ENCODE assay signal across 8 mouse cellular contexts in genomic region chr2:155512479-155512878, GRCm38 (mm10). TPM values are rescaled to one million over a fixed set of nuclear protein-coding genes. Genes with fewer than 3 reads are reported as not detected.
A peak's percentile ranks its signal among the peaks of the same experiment; 100 is the strongest.
DNase-seq lines count a peak whose midpoint lies in the region; ATAC-seq and TF ChIP-seq lines count a peak whose summit lies in the region.

No protein-coding gene starts in this region.

- H3K27ac ChIP-seq in kidney, adult 2 months (ENCODE audit: insufficient read depth, low read depth, low read length) = no peak overlapping the region
- H3K27ac ChIP-seq in midbrain, embryonic 13.5 days = no peak overlapping the region
- no peak overlapping the region for H3K27ac ChIP-seq in stomach, postnatal 0 days (replicated peaks)

- H3K4me2 ChIP-seq in midbrain, embryonic 13.5 days (replicated peaks) = peak overlapping the region; percentile 78
- no peak overlapping the region for H3K4me2 ChIP-seq in stomach, postnatal 0 days (replicated peaks; ENCODE audit: low read depth)

- no peaks in the 10 kb centered on the region for H3K27me3 ChIP-seq in kidney, adult 2 months (replicated peaks; ENCODE audit: control insufficient read depth, insufficient read depth, low read length)
- no peaks in the 10 kb centered on the region for H3K27me3 ChIP-seq in midbrain, embryonic 13.5 days
- H3K27me3 ChIP-seq in stomach, postnatal 0 days (ENCODE audit: control insufficient read depth, insufficient read depth, low read length) = no peaks in the 10 kb centered on the region

- H3K4me1 ChIP-seq in kidney, adult 2 months (ENCODE audit: control insufficient read depth, insufficient read depth, low read length) = no peaks in the 10 kb centered on the region
- peaks cover 43% of the 10 kb centered on the region for H3K4me1 ChIP-seq in midbrain, embryonic 13.5 days (replicated peaks)
- H3K4me1 ChIP-seq in stomach, postnatal 0 days (replicated peaks; ENCODE audit: control insufficient read depth, insufficient read depth) = no peaks in the 10 kb centered on the region

- TF ChIP-seq CTCF in kidney, adult 2 months (conservative IDR thresholded peaks at IDR 0.05; ENCODE audit: insufficient read depth, insufficient read length, low read depth, low read length) = peak; percentile 90
- TF ChIP-seq CTCF in stomach, postnatal 0 days (IDR thresholded peaks at IDR 0.05; ENCODE audit: low read depth) = peak; percentile 85

- H3K36me3 ChIP-seq in kidney, adult 2 months (ENCODE audit: control insufficient read depth, insufficient read depth, low read length) = no peaks in the 10 kb centered on the region
- H3K36me3 ChIP-seq in midbrain, embryonic 13.5 days = peaks cover 13% of the 10 kb centered on the region
- no peaks in the 10 kb centered on the region for H3K36me3 ChIP-seq in stomach, postnatal 0 days (ENCODE audit: control insufficient read depth, insufficient read depth, low read length)

- ATAC-seq in erythroblast, adult 5-6 weeks (replicated peaks; ENCODE audit: low FRiP score, poor library complexity, severe bottlenecking) = 0 out of 2 replicates have a peak, but pooled peaks have one; percentile 39
- no peak for ATAC-seq in midbrain, embryonic 13.5 days
- ATAC-seq in stomach, postnatal 0 days (ENCODE audit: low FRiP score, low TSS enrichment) = peak; percentile 33; the same call in 1 of the 2 replicates

- H3K9me3 ChIP-seq in midbrain, embryonic 13.5 days = no peaks in the 10 kb centered on the region
- H3K9me3 ChIP-seq in stomach, postnatal 0 days (ENCODE audit: control insufficient read depth, low read length) = no peaks in the 10 kb centered on the region

- 57% methylated on average over 4 of the region's 4 CpGs for WGBS in kidney, adult 2 months
- 63% methylated on average over 4 of the region's 4 CpGs for WGBS in midbrain, embryonic 13.5 days
- WGBS in stomach, postnatal 0 days = 69% methylated on average over 4 of the region's 4 CpGs

- no peak for TF ChIP-seq EP300 in stomach, postnatal 0 days (optimal IDR thresholded peaks at IDR 0.05)

- DNase-seq in gastrocnemius, adult 18-20 months (ENCODE audit: low spot score) = peak; percentile 62
- DNase-seq in gastrocnemius, postnatal 36 days = no peak
- peak; percentile 69 for DNase-seq in A20 (ENCODE audit: low read depth, low spot score)
- DNase-seq in adrenal gland, postnatal 36 days = peak; percentile 71 to 75
- peak; percentile 77 for DNase-seq in kidney, adult 2 months
- peak; percentile 62 for DNase-seq in stomach, postnatal 0 days (ENCODE audit: low spot score)

- TF ChIP-seq POLR2A in kidney, adult 2 months (IDR thresholded peaks at IDR 0.05; ENCODE audit: low read depth, low read length) = no peak

- no peak overlapping the region for H3K9ac ChIP-seq in midbrain, embryonic 13.5 days (replicated peaks)
- no peak overlapping the region for H3K9ac ChIP-seq in stomach, postnatal 0 days (ENCODE audit: low read length)

- no peak overlapping the region for H3K4me3 ChIP-seq in kidney, adult 2 months (ENCODE audit: insufficient read depth, low read depth, low read length)
- no peak overlapping the region for H3K4me3 ChIP-seq in midbrain, embryonic 13.5 days (replicated peaks)
- H3K4me3 ChIP-seq in stomach, postnatal 0 days (ENCODE audit: low read depth, low read length) = no peak overlapping the region

- intact Hi-C loops in gastrocnemius, postnatal 36 days (cut with DNase I) = no loop called here

RNA-seq across cellular contexts. Expression of gene Acss2, which starts 5.3 kb away (rescaled TPM):
- total RNA-seq in gastrocnemius, adult 18-20 months (2021) = 10 to 100 TPM; 24.7 to 47.8 TPM
- total RNA-seq in gastrocnemius, postnatal 36 days (2021) = 10 to 100 TPM; 29.2 to 33.5 TPM
- total RNA-seq in adrenal gland, postnatal 36 days (2021) = 100 to 1,000 TPM in 1 of 2 experiments, 10 to 100 TPM in 1; 80.9 to 128 TPM
- total RNA-seq in erythroblast, adult 5-6 weeks (2015; ENCODE audit: low replicate concordance) = 3.5 and 10.0 TPM in 2 replicates
- 16.4 and 20.1 TPM in 2 replicates for total RNA-seq in erythroblast, adult 5-6 weeks (2017; ENCODE audit: low replicate concordance)
- 149 and 173 TPM in 2 replicates for polyA plus RNA-seq in kidney, adult 2 months (2012; rRNA removed)
- polyA plus RNA-seq in midbrain, embryonic 13.5 days (2015; fragmentation: Nextera tagmentation; extraction: Ambion mirVana) = 27.5 and 28.0 TPM in 2 replicates
- polyA plus RNA-seq in stomach, postnatal 0 days (2015; fragmentation: Nextera tagmentation; extraction: Ambion mirVana) = 10.3 and 13.6 TPM in 2 replicates

RNA-seq across cellular contexts. Expression of gene Ggt7, which starts 5.6 kb away (rescaled TPM):
- total RNA-seq in gastrocnemius, adult 18-20 months (2021) = 1 to 10 TPM; 1.1 to 1.4 TPM
- total RNA-seq in gastrocnemius, postnatal 36 days (2021) = under 1 TPM; 0.82 to 0.86 TPM
- total RNA-seq in adrenal gland, postnatal 36 days (2021) = 1 to 10 TPM; 2.3 to 5.1 TPM
- not detected in 2 replicates for total RNA-seq in erythroblast, adult 5-6 weeks (2015; ENCODE audit: low replicate concordance)
- not detected in 2 replicates for total RNA-seq in erythroblast, adult 5-6 weeks (2017; ENCODE audit: low replicate concordance)
- 2.4 and 4.8 TPM in 2 replicates for polyA plus RNA-seq in kidney, adult 2 months (2012; rRNA removed)
- 62.3 and 65.0 TPM in 2 replicates for polyA plus RNA-seq in midbrain, embryonic 13.5 days (2015; fragmentation: Nextera tagmentation; extraction: Ambion mirVana)
- 2.6 and 2.9 TPM in 2 replicates for polyA plus RNA-seq in stomach, postnatal 0 days (2015; fragmentation: Nextera tagmentation; extraction: Ambion mirVana)

RNA-seq across cellular contexts. Expression of gene Ncoa6, which starts 38.8 kb away (rescaled TPM):
- 10 to 100 TPM; 11.6 to 11.8 TPM for total RNA-seq in gastrocnemius, adult 18-20 months (2021)
- total RNA-seq in gastrocnemius, postnatal 36 days (2021) = 10 to 100 TPM; 14.0 to 17.0 TPM
- 10 to 100 TPM; 40.1 to 41.2 TPM for total RNA-seq in adrenal gland, postnatal 36 days (2021)
- 29.6 and 35.9 TPM in 2 replicates for total RNA-seq in erythroblast, adult 5-6 weeks (2015; ENCODE audit: low replicate concordance)
- 7.2 and 13.7 TPM in 2 replicates for total RNA-seq in erythroblast, adult 5-6 weeks (2017; ENCODE audit: low replicate concordance)
- 25.4 and 40.6 TPM in 2 replicates for polyA plus RNA-seq in kidney, adult 2 months (2012; rRNA removed)
- polyA plus RNA-seq in midbrain, embryonic 13.5 days (2015; fragmentation: Nextera tagmentation; extraction: Ambion mirVana) = 30.0 and 34.5 TPM in 2 replicates
- polyA plus RNA-seq in stomach, postnatal 0 days (2015; fragmentation: Nextera tagmentation; extraction: Ambion mirVana) = 10.6 and 11.3 TPM in 2 replicates

Comparison
In these comparisons a context has a peak if more than half of its experiments do, and no peak if none do; other contexts are left out.
1. DNase-seq: peak in gastrocnemius, adult 18-20 months (single experiment), A20 (single experiment), adrenal gland, postnatal 36 days (2 of 2), kidney, adult 2 months (single experiment) and stomach, postnatal 0 days (single experiment); none in gastrocnemius, postnatal 36 days (0 of 2).